Mouse (Mus musculus): ENCODE measurements around the gene Btn2a2. TPM values are rescaled to one million over a fixed set of nuclear protein-coding genes. Genes with fewer than 3 reads are reported as not detected.

Btn2a2 gene
- total RNA-seq, 4 experiments from 2014 or later = 0.80 to 1.9 (median 1.1) TPM

DNA sequence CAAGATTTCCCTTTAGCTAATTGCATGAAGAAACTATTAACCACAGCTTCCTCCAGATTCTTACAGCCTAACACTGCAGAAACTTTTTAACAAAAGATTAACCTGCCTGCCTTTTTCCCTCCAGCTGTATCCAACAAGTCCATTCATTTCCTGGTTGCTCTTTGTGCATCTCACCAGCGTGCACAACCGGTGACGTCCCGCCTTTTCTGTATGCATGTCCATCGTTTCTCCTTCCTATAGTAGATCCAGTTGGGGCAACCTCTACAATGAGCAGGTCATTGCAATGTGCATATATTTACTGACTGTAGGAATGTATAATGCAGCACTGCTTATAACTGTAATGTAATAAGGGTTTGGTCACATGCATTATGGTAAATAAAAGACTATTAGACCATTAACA is 35.3 kb upstream of the Btn2a2 start:
- no peak for DNase-seq (ENCODE audit: low spot score in 2 of 2)

DNA sequence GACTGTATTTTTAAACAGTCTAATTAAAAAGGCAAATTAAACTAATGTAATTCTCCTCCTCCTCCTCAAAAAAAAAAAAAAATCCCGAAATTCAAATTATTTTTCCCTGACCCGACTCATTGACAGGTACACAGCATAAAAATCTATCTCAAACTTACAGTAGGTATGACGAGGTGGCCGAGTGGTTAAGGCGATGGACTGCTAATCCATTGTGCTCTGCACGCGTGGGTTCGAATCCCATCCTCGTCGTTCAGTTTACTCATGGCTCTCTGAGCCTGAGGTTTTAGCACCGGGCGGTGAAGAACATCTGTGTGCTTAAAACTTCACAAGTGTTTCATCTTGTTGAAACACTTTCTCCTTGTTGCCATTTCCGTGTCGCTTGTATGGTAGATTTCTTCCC is 33.0 kb upstream of the Btn2a2 start:
- peak in 1 of 2 experiments; percentile 83 for DNase-seq (ENCODE audit: low spot score in 2 of 2)

DNA sequence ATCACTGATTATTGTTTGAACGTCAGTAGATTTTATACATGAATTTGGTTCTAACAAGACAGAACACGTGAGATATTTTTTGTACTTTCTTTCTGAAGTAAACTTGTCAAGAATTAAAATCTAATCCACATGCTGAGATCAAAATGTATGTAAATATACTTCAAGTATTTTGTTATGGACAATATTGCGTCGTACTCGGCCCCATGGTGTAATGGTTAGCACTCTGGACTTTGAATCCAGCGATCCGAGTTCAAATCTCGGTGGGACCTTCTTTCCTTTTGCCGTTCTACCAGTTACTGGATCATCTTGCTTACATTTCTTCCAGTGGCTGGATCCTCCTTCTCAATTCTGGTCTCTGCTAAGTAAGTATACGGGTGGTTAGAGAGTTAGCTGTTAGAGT is 30.8 kb upstream of the Btn2a2 start:
- peak; percentile 68 to 87 for DNase-seq (ENCODE audit: low spot score in 2 of 2)

DNA sequence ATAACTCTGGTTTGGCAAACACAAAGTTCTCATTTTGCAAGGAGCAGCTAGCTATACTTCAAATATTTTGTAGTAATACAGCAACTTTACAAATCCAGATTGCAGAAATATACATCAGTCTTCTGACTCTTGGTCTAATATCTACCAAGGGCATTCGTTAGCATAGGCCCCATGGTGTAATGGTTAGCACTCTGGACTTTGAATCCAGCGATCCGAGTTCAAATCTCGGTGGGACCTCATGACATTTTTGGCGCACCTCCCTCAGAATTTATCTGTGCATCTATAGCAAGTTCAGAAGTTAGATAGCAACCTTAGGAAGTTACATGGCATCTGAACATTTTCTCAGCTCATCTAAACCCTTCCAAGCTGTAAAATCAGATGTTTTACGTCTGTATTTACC is 30.2 kb upstream of the Btn2a2 start:
- DNase-seq (ENCODE audit: low spot score in 2 of 2) = peak; percentile 60 to 88

DNA sequence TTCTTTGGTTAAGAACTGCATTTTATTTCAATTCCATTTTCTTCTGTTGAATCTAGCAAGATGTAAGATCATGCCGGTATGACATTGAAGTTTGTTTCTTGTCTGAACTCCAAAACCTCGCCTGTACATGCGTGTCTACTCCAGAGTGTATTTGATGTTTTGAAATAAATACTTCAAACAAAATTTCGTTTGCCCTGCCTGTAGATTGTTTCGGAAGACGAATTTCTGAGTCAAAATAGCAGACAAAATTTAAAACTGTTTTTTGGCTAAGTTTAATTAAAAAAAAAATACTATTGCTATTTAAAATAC is 29.6 kb upstream of the Btn2a2 start:
- DNase-seq (ENCODE audit: low spot score in 2 of 2) = no peak

DNA sequence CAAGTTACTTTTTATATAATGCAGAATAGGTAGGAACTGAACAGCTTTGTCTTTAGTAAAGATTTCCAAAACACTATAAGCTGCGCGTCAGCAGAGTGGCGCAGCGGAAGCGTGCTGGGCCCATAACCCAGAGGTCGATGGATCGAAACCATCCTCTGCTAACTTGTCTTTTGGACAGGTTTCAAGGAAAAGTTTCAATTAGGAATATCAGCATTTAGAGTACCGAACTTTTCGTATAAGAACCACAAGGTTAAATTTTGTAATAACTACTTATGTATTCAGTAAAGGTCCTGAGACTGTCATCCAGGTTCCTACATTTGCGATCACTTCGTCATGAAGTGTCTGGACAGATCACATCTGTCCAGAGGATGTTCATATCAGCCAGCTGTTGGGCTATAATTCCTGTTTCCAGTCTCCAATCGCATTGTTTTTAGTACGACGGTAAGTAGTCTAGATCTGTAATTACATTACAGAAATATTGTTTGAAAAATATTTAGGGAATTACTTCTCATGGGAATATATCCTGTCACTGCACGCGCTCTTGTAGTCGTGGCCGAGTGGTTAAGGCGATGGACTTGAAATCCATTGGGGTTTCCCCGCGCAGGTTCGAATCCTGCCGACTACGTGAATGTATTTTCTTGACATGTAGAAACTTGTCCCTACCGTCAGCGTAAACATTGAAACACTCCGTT is 29.1 kb upstream of the Btn2a2 start:
- DNase-seq (ENCODE audit: low spot score in 2 of 2) = peak; percentile 87 to 96

DNA sequence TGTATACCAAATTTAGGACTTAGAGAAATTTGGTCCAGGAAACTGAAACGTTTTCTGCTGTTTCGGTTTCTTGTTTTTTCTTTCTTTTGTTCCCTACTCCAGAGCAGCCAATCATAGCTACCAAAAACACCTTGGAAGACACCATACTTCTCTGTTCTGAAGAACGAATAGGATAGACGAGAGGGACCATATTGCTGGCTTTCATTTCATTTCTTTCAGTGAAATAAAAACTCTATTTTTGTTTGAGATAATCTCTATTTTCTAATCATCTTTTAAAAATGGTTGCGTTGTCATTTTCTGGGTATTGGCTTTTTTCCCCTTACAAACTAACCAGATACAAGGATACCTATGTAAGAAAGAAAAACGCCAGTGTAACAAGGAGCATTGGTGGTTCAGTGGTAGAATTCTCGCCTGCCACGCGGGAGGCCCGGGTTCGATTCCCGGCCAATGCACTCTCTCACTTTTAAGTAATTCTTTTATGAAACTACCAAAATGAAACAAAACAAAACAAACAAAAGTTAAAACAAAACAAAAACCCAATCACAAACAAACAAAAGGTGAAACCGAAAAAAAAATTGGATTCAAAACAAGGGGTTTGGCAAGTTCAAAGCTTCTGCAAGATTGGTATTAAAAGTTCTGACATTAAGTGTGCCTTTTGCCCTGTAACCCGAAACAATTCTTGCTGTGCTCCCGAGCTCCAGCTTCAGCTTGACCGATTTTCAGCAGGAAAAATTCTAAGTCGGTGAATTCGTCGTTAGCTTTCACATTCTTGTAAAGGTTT is 28.4 kb upstream of the Btn2a2 start:
- peak in 1 of 2 experiments; percentile 73 for DNase-seq (ENCODE audit: low spot score in 2 of 2)

DNA sequence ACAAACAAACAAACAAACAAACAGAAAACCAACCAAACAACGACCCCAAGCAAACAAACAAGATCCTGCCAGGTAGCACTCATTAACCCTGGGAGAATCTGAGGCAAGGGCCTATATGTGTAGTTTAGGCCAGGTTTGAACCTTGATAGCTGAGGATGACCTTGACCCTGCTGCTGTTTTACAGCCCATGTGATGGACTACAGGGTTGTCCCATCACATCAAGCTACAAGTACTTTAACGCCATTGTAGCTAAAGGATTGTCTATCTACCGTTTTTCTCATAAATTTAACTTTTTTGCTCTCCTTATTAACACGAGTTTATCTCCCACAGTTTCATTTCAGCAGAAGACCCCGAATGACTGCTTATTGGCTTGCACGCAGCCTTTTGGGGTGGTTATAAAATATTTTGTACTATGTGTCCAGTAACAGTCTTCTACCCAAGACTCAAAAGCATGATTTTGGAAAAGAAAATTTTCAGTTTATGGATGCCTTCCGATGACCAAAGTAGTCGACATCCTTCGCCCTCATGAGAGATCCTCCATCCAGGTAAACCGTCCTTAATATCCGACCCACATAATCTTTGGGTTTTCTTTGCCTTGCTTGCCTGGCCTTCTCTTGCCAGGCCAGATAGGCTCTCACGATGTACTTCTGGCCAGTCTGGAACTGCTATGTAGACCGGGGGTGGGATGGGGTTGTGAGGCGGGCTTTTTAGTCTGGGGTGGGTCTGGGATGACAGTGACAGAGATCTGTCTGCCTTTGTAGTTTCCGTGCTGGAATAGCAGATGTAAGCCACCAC is 27.4 kb upstream of the Btn2a2 start:
- no peak for DNase-seq (ENCODE audit: low spot score in 2 of 2)

DNA sequence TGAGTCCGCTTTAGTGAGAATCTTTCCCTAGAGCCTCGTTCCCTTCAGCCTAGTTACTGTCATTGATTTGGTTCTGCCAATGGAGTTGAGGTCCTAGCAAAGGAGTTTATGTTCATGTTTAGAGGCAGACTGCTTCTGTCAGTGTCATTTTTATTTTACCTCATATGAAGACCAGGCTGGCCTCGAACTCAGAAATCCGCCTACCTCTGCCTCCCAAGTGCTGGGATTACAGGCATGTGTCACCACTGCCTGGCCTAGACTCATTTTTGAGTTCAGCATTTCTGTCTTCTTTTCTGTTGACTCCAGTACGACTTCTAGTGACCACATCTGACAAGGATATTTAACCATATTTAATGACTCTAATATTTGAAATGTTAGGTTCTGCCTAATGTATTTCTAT is 26.6 kb upstream of the Btn2a2 start:
- no peak for DNase-seq (ENCODE audit: low spot score in 2 of 2)

DNA sequence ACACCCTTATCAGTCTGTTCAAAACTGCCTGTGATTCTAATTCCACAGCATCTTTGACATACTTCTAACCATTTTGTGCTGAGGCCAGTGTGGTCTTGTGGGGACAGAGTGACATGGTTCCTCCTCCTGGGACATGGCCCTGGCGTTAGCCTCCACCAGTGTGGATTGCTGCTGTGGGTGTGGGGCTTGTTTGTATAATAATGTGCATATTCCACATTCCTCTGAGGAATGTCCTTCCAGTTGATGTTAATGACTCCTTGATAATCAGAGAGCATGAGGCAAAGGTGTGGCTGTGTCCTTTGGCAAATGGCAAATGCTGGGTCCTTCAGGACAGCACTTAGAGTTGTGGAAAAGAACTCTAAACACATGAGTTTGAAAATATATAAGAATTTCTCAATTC is 24.9 kb upstream of the Btn2a2 start:
- DNase-seq (ENCODE audit: low spot score in 2 of 2) = no peak

DNA sequence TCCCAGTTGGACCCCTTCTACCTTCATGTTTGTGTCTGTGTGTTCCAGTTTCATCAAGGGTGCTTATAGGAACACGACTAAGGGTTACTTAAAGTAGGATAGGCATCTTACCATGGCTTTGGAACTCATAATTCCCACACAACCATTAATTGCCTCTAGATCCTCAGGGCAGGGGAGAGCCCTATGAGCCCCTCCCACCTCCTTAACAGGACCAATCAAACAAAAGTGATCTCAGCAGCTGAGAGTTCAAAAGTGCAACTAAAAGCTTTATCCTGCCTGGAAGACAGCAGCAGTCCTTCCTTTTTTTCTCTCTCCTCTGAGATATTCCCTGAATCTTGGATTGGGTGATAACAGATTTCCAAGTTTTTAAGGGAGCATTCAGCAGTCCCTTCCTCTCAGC is 21.5 kb upstream of the Btn2a2 start:
- no peak for DNase-seq (ENCODE audit: low spot score in 2 of 2)

DNA sequence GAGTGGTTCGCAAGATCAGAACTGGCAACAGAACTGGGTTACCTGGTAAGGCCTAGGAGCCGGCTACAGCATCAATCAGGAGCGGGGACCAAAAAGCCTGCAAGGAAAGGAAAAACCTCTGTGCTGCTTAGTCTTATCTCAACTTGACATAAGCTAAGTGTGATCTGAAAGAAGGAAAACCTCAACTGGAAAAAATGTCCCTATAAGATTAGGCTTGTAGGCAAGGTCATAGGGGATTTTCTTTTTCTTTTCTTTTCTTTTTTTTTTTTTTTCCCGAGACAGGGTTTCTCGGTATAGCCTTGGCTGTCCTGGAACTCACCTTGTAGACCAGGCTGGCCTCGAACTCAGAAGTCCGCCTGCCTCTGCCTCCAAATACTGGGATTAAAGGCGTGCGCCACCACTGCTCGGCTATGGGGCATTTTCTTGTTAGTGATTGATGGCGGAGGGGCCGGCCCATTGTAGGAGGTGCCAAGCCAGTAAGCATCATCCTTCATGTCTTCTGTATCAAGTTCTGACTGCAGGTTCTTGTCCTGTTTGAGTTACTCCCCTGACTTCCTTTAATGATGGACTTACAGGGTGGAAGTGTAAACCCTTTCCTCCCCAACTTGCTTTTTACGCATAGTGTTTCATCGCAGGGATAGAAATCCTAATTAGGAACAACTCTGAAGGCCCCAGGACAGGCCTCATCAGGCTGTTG is 18.3 kb upstream of the Btn2a2 start:
- DNase-seq (ENCODE audit: low spot score in 2 of 2) = no peak

DNA sequence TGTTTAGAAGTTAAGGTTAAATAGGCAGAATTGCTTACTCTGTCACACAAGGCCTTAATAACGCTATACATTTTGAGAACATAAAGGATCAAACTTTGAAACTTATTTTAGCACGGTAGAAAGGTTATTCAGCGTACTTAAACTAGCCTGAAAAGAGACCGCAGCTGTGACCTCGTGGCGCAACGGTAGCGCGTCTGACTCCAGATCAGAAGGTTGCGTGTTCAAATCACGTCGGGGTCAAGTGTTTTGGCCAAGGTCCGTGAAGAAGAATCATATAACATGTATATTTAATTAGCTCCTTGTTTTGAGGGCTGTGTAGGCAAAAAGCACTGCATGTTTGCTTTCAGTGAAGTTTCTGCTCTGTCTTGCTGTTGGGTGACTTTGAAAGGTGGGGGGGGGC is 17.7 kb upstream of the Btn2a2 start:
- no peak for DNase-seq (ENCODE audit: low spot score in 2 of 2)

DNA sequence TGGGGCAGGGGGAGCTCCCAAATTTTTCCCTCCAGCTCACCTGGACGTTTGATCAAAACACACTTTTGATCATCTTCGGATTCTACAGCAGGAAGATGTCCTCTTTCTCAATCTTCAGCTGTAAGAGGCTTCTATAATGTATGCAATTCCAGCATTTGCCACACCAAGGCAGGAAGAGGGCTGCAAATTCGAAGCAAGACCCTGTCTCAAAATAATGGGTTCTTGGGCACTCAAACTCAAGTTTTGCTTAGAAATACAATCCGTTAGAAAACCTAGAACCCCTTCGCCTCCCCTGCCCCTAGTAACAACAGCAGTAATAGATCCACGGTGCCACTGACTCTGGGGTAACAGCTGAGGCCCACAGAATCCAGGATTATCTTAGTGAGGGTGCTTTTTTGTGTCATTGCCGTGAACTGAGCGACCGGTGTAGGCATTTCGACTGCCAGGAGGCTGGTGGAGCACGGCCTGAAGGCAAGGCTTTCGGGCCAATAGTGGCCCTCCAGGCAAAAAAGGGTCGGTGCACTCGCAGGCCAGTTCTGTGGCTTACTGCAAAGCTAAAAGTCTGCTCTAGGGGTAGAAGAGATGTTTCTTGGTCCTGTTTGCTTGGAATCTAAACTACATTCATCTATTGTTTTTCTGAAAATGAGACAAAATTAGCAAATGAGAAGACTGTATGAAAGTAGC is 17.1 kb upstream of the Btn2a2 start:
- DNase-seq (ENCODE audit: low spot score in 2 of 2) = no peak

DNA sequence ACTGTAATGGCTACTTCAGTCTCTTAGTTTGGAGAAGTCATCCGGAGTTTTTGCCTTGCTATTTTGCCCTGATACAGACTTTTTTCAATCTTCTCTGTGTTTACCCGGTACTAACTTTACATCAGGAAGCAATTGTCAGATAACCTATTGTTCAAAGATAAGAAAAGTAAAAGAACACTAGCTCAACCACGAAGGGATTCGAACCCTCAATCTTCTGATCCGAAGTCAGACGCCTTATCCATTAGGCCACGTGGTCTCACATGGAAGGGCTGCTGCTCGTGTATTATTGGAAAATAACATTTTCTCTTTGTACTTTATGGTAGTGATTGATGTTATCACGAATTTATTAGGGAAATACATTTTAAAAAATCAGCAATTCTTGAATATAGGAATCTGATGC is 15.1 kb upstream of the Btn2a2 start:
- peak in 1 of 2 experiments; percentile 65 for DNase-seq (ENCODE audit: low spot score in 2 of 2)

DNA sequence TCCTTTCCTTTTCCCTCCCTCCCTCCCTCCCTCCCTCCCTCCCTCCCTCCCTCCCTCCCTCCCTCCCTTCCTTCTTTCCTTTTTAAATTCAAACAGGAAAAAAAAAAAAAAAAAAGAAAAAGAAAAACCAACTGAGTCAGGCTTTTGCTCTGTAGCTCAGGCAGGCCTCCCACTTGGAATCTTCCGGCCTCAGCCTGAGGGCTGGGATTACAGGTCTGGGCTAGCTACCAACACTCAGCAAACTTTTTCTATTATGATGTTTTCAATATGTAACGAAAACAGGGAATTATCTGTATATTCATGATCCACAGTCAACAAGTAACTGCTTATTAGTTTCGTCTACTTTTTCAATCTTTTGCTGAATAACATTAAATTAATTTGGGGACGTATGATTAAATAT is 14.3 kb upstream of the Btn2a2 start:
- no peak for DNase-seq (ENCODE audit: low spot score in 2 of 2)

DNA sequence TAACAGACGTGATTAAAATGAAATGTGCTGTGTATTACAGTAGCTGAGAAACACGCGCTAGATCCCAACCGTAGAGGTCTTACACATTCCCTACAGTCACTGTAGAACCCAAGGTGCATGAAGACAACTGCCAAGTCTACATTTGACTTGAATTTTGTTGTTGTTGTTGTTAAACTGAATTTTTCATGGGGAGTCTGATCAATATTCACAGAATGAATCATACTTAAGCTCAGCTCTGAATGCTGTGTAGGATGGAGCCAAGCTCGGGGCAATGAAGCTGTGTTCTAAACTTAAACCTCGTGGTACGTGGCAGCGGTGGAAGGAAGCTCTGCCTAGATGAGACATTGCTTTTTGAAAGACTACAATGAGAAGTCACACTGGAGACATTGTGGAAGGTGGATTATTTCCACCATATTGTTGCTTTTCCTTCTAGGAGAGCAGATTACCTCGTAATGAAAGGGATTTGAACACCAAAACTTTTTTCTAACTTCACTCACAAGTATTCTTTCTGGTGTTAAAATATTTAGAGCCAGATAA is 13.4 kb upstream of the Btn2a2 start:
- DNase-seq (ENCODE audit: low spot score in 2 of 2) = no peak

DNA sequence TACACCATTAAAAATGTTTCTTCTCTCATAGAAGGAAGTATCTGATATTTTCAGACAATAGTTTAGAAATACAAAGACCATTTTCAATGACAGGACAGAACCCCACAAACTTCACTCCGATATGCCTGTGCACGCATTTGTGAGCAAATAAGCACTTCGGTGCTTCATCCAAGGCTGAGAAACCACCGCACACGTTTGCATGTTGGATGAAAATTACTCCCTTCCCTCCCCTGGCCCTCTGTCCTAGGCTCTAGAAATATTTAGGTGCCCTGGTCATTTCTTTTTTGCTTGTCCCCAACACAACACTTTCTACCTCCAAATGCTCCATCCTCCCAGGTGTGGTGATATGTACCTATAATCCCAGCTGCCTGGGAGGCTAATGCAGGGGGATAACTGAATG is 12.9 kb upstream of the Btn2a2 start:
- no peak for DNase-seq (ENCODE audit: low spot score in 2 of 2)

DNA sequence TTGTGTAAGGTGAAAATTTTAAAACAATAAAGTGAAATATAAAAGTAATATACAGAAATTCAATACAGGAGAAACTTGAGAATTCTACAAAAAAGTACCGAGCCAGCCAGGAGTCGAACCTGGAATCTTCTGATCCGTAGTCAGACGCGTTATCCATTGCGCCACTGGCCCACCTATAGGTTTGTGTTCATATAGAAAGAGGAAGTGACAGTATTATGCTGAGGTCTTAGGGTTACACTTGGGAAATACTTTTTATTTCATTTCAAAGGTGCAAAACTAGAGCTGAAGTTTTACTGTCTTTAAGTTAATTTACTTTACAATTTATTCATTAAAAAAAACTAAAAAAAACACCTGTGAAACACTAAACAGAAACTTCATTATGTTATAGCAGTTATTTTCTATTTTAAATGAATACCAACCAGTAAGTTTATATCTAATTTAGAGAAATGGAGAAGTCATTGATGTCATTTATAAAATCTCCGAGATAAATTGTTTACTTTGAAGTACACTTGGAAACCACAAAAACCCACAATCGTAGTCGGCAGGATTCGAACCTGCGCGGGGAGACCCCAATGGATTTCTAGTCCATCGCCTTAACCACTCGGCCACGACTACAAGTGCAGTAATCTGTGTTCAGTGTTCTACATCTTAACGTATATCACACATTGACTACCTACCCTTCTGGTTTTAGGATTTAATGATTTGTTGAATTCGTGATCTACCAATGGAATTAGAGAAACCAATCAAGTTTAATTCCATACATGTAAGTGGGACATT is 12.0 kb upstream of the Btn2a2 start:
- peak in 1 of 2 experiments; percentile 82 for DNase-seq (ENCODE audit: low spot score in 2 of 2)

DNA sequence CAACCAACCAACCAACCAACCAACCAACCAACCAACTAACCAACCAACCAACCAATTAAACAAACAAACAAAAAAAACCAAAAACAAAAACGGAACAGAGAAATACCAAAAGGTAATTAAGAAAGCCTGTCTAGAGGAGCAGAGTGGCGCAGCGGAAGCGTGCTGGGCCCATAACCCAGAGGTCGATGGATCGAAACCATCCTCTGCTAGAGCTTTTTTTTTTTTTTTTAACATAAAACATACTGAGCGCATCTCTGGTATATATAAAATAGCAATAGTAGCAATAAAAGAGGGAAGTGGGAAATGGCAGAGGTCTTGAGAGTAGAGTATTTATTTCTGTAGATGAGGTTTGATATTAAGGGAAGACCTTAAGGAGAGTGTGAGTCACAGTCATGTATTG is 11.3 kb upstream of the Btn2a2 start:
- no peak for DNase-seq (ENCODE audit: low spot score in 2 of 2)

Measured in layer of hippocampus, adult 8-10 months (tissue).